Mouse (Mus musculus) ES-E14 (cell line): ENCODE data around the gene Thap12.

Source experiments
- CHD2 ChIP-seq: IDR thresholded peaks from 2 replicates; pipeline ENCODE4 v1.6.1; 2014; ENCODE audit warnings: mild to moderate bottlenecking, low read depth, low read length, inconsistent platforms
- HCFC1 ChIP-seq: IDR thresholded peaks from 2 replicates; pipeline ENCODE4 v1.6.1; 2012; ENCODE audit warnings: low read length, inconsistent platforms, borderline replicate concordance; ENCODE audit not compliant: insufficient read depth
- MAFK ChIP-seq: IDR thresholded peaks from 2 replicates; pipeline ENCODE4 v1.6.1; 2014; ENCODE audit warnings: mild to moderate bottlenecking, low read depth, low read length, inconsistent platforms; ENCODE audit not compliant: insufficient read depth
- ZC3H11A ChIP-seq: IDR thresholded peaks from 2 replicates; pipeline ENCODE4 v1.6.1; 2012; ENCODE audit warnings: low read depth, mild to moderate bottlenecking, inconsistent platforms, low read length, borderline replicate concordance
- ZNF384 ChIP-seq: IDR thresholded peaks from 2 replicates; pipeline ENCODE4 v1.6.1; 2012; ENCODE audit warnings: low read depth, low read length, inconsistent platforms

DNA sequence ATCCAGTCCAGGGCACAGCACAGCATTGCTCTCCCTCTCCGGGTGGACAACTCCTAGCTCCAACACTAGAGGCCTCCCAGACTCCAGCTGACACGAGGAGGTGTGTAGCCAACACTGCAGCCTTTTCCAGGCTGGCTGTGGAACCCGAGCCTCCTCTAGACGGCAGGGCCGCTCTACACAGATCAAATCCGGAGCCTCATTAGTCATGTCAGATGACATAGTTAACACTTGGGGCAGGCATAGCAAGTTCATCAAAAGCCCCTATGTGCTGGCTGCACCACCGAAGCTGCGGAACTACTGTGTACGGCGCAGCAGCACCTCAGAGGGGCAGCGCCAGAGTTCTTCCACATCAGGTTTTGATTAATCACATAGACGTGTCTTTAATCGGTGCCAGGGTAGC, 17.0 kb upstream of the Thap12 start:
- TF ChIP-seq ZC3H11A (no peak), CHD2 (no peak), ZNF384 (no peak), MAFK (no peak), HCFC1 (no peak)
